Mouse (Mus musculus) thymus, adult 2 months (tissue): Measurements from ENCODE around the gene Ech1.
A peak's percentile ranks its signal among the peaks of the same experiment; 100 is the strongest.

Source experiments
- CTCF ChIP-seq: fragments of 200-500 bp; IDR thresholded peaks from 2 replicates; pipeline ENCODE4 v1.5.1; 2012; ENCODE audit warnings: mild to moderate bottlenecking, control low read depth, low read length, moderate library complexity, borderline replicate concordance; ENCODE audit not compliant: control insufficient read depth, poor library complexity, insufficient read depth; ENCODE audit errors: extremely low read depth
- POLR2A ChIP-seq: fragments of 200-500 bp; IDR thresholded peaks from 2 replicates; pipeline ENCODE4 v1.6.1; 2012; ENCODE audit warnings: mild to moderate bottlenecking, low read length, control low read depth, moderate library complexity; ENCODE audit not compliant: control insufficient read depth, poor library complexity, insufficient read depth; ENCODE audit errors: extremely low read depth

- TF ChIP-seq CTCF (no peak), POLR2A (peak; percentile 91)
Observed at GRCm38 (mm10) chr7:28808957-28809393, 16.0 kb upstream of the Ech1 start.
